Mouse (Mus musculus) thymus, postnatal 14 days (tissue): ENCODE measurements at regions not wholly inside any gene's neighbourhood (a gene's known extent, or its start where the extent isn't known, plus 50 kb on each side); places are given as distances from the start of the nearest gene placed in this dataset.
"Not testable (repeated sequence)": the region's sequence is repeated elsewhere in the genome, so short reads cannot be mapped to it uniquely, and the experiment has no call there.

Experiments
- DNase-seq: peaks from one replicate; pipeline ENCODE4 v3.0.0; 2021

- no peak for DNase-seq
Observed at GRCm38 (mm10) chr5:52010426-52010825, 179.9 kb downstream of the Dhx15 start.

- DNase-seq, result no peak
Observed at GRCm38 (mm10) chr5:52008942-52009341, 181.4 kb downstream of the Dhx15 start.

GRCm38 (mm10) chr5:52006843-52007242 lies 183.5 kb downstream of the Dhx15 start:
- no peak for DNase-seq

- no peak for DNase-seq
Observed at GRCm38 (mm10) chr5:51990847-51991610, 199.3 kb downstream of the Dhx15 start.

- no peak for DNase-seq
Observed at GRCm38 (mm10) chr5:51989396-51989795, 200.9 kb downstream of the Dhx15 start.

- DNase-seq, result no peak
Observed at GRCm38 (mm10) chr5:51988913-51989312, 201.4 kb downstream of the Dhx15 start.

GRCm38 (mm10) chr5:51984966-51985365 lies 205.3 kb downstream of the Dhx15 start:
- DNase-seq, result no peak

GRCm38 (mm10) chr5:51982780-51983179 lies 207.5 kb downstream of the Dhx15 start:
- DNase-seq, result no peak

- DNase-seq, result no peak
Observed at GRCm38 (mm10) chr5:51980901-51981300, 209.4 kb downstream of the Dhx15 start.

- DNase-seq, result no peak
Observed at GRCm38 (mm10) chr5:51952499-51952898, 237.8 kb downstream of the Dhx15 start.

GRCm38 (mm10) chr5:51949996-51950395 lies 240.3 kb downstream of the Dhx15 start:
- no peak for DNase-seq

GRCm38 (mm10) chr5:51946062-51946461 lies 244.3 kb downstream of the Dhx15 start:
- no peak for DNase-seq

- not testable (repeated sequence) for DNase-seq
Observed at GRCm38 (mm10) chr5:51941925-51942291, 248.4 kb downstream of the Dhx15 start.

- DNase-seq, result no peak
Observed at GRCm38 (mm10) chr5:51941255-51941924, 248.9 kb downstream of the Dhx15 start.

GRCm38 (mm10) chr5:51938845-51939244 lies 251.5 kb downstream of the Dhx15 start:
- no peak for DNase-seq

- no peak for DNase-seq
Observed at GRCm38 (mm10) chr5:51937320-51937719, 253.0 kb downstream of the Dhx15 start.

- no peak for DNase-seq
Observed at GRCm38 (mm10) chr5:51935391-51936354, 254.6 kb downstream of the Dhx15 start.

- no peak for DNase-seq
Observed at GRCm38 (mm10) chr5:51934910-51935309, 255.4 kb downstream of the Dhx15 start.

GRCm38 (mm10) chr5:51933331-51933730 lies 257.0 kb downstream of the Dhx15 start:
- no peak for DNase-seq

- DNase-seq, result no peak
Observed at GRCm38 (mm10) chr5:51930416-51930815, 259.9 kb downstream of the Dhx15 start.

- no peak for DNase-seq
Observed at GRCm38 (mm10) chr5:51928801-51929200, 261.5 kb downstream of the Dhx15 start.

- DNase-seq, result no peak
Observed at GRCm38 (mm10) chr5:51923417-51923816, 266.9 kb downstream of the Dhx15 start.

GRCm38 (mm10) chr5:51922973-51923372 lies 267.3 kb downstream of the Dhx15 start:
- DNase-seq, result no peak
